Mouse (Mus musculus) kidney, adult 11 months (tissue): ENCODE data around the gene Gm12169.
A peak's percentile ranks its signal among the peaks of the same experiment; 100 is the strongest.
"Not testable (repeated sequence)": the region's sequence is repeated elsewhere in the genome, so short reads cannot be mapped to it uniquely, and the experiment has no call there.

Experiments
- DNase-seq: peaks from one replicate; pipeline ENCODE4 v3.0.0; 2022

Gm12169 gene

DNA sequence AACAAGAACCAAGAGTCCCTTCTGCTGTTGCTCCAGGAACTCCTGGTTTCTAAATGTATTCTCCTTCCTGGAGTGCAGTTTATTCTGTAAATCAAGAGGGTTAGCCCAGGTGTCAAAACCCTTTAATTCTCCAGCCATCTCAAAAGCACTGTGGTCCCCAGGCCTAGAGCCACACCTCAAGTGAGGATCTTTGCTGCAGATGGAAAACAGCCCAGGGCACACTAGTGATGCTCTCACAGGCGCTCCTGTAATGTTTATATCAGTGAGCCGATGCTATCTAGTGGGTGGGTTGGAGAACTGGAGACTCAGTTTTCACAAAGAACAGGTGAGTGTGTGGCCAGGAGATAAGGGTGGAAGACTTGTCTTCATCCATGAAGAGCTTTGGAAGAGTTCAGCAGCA is at the start of gene Gm12169:
TSS of gene Gm12169 (plus strand) at position 301 of the 400 bp plus-strand sequence.
- DNase-seq: no peak

DNA sequence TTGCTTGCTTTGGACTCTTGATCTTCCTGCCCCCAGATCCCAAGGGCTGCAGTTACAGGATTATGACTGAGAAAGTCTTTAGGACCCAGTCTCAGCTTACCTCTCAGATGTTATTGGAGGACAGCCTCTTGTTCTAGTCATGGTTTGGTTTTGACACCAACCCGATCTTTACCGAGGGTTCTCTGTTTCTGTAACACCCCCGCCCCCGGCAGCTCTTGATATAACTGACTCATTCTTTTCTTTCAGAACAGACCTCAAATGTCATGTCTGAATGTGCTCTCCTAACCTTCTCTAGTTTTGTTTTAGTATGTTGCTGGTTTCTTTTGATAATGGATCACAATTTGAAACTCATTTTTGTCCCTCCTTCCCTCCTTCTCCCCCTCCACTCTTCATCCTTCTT is 49.8 kb upstream of the Gm12169 start:
- DNase-seq: no peak

DNA sequence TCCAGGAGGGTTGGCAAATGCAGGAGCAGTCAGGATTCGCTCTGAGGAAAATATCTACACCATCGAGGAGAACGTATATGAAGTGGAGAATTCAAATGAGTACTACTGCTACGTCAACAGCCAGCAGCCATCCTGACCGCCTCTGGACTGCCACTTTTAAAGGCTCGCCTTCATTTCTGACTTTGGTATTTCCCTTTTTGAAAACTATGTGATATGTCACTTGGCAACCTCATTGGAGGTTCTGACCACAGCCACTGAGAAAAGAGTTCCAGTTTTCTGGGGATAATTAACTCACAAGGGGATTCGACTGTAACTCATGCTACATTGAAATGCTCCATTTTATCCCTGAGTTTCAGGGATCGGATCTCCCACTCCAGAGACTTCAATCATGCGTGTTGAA is 44.7 kb upstream of the Gm12169 start:
- no peak for DNase-seq

DNA sequence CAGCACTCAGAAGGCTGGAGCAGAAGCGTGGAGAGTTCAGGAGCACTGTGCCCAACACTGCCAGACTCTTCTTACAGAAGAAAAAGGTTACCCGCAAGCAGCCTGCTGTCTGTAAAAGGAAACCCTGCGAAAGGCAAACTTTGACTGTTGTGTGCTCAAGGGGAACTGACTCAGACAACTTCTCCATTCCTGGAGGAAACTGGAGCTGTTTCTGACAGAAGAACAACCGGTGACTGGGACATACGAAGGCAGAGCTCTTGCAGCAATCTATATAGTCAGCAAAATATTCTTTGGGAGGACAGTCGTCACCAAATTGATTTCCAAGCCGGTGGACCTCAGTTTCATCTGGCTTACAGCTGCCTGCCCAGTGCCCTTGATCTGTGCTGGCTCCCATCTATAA is 43.5 kb upstream of the Gm12169 start:
- DNase-seq: no peak

GRCm38 (mm10) chr11:46488231-46488630 is 35.8 kb upstream of the Gm12169 start:
- DNase-seq: no peak

DNA sequence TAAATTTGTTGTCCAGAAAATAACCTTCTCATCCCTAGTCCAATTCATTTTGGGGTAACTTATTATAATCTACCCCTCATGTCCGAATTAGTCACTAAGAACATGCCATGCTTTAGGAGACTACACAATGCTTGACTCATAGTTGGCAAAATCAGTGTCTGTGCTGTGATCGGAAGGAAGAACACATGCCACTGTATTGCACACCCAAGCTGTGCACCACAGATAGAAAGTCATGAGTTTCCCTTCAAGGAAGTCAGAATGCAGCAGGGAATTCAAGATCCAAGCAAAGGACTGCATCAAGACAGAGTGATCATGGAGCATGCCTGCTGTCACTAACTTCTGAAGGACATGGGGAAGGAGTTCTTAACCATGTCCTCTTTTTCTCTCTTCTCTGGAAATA is 35.4 kb upstream of the Gm12169 start:
- DNase-seq: no peak

DNA sequence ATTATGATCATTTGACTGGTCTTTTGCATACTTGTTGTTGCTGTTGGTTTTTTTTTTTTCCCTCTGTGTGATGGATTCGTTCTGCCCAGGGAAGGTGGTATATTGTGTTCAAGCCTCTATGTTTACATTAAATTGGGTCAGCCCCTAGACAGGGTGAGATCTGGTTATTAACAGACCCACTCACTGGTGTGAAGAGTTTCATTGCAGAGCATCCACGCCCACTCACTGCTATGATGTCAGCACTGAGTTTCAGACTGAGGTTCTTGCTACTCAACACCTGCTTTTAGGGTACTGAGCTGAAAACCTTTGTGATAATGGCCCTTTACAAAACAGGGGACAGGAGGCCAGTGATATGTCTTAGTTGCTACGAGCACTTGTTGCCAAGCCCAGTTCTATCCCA is 16.9 kb upstream of the Gm12169 start:
- DNase-seq: no peak

DNA sequence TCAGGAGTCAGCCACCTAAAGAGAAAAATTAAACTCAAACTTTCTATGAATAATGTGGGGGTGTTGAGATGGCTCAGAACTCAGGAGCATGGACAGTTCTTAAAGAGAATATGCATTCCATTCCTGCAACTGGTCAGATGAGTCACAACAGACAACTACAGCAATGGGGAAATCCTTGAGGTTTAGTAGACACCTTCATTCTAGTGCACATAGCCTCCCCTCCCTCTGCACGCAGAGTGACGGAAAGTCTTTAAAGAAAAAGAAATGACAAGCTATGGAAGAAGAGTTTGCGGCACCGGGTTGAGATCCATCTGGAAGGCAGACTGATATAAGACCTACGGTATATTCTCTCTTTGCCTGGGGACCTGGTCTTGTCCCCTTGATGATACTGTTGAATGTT is 14.1 kb upstream of the Gm12169 start:
- no peak for DNase-seq

DNA sequence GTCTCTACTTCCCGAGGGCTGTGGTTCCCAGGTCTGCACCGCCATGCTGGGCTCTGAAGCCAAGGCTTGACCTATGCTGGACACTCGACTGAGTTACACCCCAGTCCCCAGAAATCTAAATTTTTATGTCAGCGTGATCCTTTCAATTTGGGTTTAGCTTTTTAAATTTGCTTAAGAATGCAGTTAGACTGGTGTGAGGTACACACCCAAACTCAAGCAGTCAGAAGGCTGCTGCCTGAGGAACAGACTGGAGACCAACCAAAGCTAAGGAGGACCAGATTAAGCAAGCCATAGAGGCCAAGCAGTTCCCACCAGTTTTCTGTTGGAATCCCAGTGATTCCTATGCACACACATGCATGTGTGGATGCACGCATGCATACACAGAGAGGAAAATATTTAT is 2.7 kb upstream of the Gm12169 start:
- DNase-seq: not testable (repeated sequence)

DNA sequence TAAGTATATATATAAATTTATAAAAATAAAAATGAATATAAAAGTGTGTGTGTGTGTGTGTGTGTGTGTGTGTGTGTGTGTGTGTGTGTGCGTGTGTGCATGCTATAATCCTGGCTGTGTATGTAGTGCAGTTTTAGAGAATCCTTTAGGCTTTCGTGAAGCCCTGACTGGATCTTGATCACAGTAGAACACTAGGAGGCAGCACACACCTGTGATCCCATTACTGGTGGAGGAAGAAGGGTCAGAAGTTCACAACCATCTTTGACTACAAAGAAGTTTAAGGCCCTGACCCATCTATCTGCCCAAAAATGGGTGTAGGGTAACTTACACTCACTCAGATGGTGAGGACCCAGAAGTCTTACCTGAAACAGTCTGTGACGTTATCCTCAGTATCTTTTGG is 1.3 kb upstream of the Gm12169 start:
- DNase-seq: no peak

DNA sequence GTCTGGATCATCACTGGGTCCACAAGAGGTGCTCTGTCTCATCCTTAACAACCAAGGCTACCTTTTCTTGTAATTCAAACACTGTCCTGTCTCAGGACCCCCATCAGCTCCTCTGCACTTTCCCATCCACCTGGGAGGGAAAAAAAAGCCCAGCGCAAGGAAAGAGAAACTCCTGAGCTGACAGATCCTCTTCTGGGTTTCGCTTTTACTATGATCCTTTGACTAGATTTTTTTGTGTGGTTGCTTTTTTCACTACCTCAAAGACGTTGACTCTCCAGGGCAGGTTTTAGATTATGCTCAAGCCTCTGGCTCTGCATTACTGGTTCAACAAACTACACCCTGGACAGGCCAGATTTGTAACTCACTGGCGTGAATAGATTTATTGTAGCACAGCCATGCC is 6.1 kb downstream of the Gm12169 start:
- no peak for DNase-seq

DNA sequence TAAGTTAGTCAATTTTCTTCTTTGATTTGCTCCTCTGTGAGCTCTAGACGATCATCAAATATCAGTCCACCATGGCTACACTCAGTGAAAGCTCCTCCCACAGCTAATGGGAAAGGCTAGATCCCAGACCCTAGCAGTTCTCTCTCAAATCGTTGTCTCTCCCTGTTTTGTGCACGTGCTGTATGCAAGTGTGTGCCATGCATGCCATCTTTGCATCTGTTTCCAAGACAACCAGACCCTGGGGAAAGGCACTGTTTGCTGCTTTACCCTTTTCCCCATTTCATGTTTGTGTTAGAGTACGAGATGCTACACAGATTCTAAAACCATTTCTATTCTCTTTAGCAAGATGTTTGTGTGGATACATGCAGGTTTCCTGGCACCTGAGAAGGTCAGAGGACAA is 13.0 kb downstream of the Gm12169 start:
- DNase-seq: no peak

GRCm38 (mm10) chr11:46543530-46543929 is 19.5 kb downstream of the Gm12169 start:
- no peak for DNase-seq

DNA sequence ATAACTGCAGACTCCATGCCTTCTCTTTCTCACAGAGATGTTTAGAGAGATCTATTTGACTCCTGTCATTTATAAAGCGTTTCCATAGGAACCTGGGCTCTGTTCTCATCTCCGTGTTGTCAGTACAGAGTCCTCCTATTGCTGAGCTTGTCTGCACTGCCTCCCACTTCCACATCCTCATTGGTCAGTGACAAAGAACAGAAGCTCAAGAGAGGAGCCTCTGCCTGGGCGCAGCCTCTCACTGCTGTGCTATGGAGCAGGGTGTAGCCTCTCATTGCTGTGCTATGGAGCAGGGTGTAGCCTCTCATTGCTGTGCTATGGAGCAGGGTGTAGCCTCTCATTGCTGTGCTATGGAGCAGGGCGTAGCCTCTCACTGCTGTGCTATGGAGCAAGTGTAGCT is 25.7 kb downstream of the Gm12169 start:
- DNase-seq: no peak

GRCm38 (mm10) chr11:46552741-46553140 is 28.7 kb downstream of the Gm12169 start:
- no peak for DNase-seq

- DNase-seq: no peak
Observed at GRCm38 (mm10) chr11:46561096-46561495, 37.1 kb downstream of the Gm12169 start.

DNA sequence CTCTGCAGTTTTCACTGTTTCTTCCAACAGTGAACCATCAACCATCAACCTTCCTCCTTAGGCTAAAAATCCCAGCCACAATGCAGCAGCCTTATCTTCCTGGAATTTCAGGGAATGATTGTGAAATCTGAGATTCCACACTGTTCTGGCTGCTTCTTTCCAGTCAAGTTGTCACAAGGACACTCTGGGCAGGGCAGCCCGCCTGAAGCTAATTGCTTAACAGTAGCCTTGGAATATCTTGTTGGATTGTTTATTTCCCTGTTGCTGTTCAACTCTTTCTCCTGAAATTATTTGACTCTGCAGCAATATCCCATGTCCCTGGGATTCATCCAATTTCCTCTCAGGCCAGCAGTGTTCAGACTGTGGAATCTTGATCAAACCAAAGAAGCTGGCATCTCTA is 40.7 kb downstream of the Gm12169 start:
- no peak for DNase-seq

DNA sequence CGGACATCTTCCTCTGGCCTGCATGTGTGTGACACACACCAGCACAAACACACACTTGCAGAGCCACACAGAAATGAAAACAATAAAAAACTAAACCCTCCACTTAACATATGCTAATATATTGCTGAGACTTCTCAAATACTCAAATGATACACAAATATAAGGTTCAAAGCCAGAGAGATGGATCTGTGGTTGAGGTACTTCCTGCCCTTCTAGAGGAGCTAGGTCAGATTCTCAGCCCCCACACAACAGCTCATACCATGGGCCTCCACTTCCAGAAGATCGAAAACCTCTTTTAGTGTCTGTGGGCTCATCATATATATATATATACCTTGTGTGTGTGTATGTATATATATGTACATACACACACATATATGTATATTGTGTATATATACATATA is 42.0 kb downstream of the Gm12169 start:
- no peak for DNase-seq

DNA sequence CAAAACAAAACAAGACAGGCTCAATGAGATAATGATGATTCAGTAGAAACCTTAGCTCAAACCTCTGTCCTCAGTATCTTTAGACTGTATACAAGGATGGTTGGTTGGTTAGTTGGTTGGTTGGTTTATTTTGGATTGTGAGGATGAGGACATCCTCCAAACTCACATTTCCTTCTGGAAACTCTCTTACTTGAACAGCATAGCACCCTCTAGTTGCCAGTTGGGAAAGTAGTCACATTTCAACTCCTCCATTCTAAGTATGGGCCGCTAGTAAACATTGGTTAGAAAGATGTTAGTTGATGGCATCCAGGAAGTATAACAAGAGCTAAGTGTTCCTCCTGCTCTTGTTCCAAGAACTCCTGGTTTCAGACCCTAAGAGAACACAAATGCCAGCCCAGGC is 45.1 kb downstream of the Gm12169 start:
- no peak for DNase-seq

DNA sequence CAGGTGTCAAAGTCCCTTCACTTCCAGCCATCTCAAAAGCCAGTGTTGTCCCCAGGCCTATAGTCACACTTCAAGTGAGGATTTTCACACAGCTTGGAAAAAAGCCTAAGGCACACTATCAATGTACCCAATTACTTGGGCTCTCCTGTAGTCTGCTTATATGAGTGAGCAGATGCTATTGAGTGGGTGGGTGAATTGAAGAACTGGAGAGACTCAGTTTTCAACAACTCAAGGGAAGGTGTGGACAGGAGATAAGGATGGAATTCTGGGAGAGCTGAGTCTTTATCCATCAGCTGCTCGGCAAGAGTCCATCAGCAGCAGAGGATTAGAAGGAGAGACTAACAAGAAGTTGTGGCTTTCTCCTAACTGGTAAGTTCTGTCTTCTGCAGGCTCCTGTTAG is 47.3 kb downstream of the Gm12169 start, which contains the start of gene BC053393:
TSS of gene BC053393 (plus strand) at position 210 of the 400 bp plus-strand sequence.
- no peak for DNase-seq

DNA sequence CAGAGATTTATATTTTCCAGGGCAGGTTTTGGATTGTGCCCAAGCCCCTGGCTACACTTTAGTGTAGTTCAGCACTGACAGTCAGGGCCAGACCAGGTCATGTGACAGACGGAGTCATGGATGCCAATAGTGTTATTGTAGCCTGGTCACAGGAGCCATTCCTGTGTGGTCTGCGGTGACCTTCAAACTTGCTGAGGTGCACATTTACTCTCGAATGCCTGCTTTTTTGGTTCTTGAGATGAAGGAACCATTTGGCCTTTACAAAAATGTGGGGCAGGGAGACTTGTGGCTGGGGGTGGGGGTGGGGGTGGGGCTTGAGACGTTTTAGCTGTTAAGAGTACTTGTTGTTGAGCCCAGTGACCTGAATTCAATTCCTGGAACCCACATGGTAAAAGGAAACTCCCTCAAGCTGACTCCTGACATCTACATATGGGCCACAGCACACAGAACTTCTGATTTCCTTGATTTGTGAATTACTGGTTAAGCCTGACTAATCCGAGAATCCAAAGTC is 54.8 kb downstream of the Gm12169 start:
- peak; percentile 71 for DNase-seq

- DNase-seq: no peak
Observed at GRCm38 (mm10) chr11:46580428-46580827, 56.4 kb downstream of the Gm12169 start.

- peak; percentile 5 for DNase-seq
Observed at GRCm38 (mm10) chr11:46582741-46583140, 58.7 kb downstream of the Gm12169 start.
